Mouse (Mus musculus) right cerebral cortex, postnatal 10 days (tissue): ENCODE results near the gene Pqlc2.
A peak's percentile ranks its signal among the peaks of the same experiment; 100 is the strongest.

Experiments used
- DNase-seq, 2 experiments: peaks; one replicate each; pipeline ENCODE4 v3.0.0; 2021; ENCODE audit warnings: low spot score in 2 of 2

Pqlc2 gene

GRCm38 (mm10) chr4:139265783-139266499, 44.6 kb downstream of the Pqlc2 start:
- DNase-seq, result no peak

GRCm38 (mm10) chr4:139262981-139263380, 47.5 kb downstream of the Pqlc2 start:
- no peak for DNase-seq

- no peak for DNase-seq
These were observed 51.1 kb downstream of the Pqlc2 start for GRCm38 (mm10) chr4:139259302-139259871.

- DNase-seq, result no peak
These were observed 51.7 kb downstream of the Pqlc2 start for GRCm38 (mm10) chr4:139258621-139259301.

GRCm38 (mm10) chr4:139256708-139257107, 53.8 kb downstream of the Pqlc2 start:
- DNase-seq, result no peak

- DNase-seq, result no peak
These were observed 54.4 kb downstream of the Pqlc2 start for GRCm38 (mm10) chr4:139256146-139256545.

GRCm38 (mm10) chr4:139253206-139253605, 57.3 kb downstream of the Pqlc2 start:
- DNase-seq, result no peak

GRCm38 (mm10) chr4:139252051-139252760, 58.3 kb downstream of the Pqlc2 start:
- peak; percentile 59 to 80 for DNase-seq

- no peak for DNase-seq
These were observed 59.6 kb downstream of the Pqlc2 start for GRCm38 (mm10) chr4:139250886-139251285.

GRCm38 (mm10) chr4:139250043-139250442, 60.5 kb downstream of the Pqlc2 start:
- no peak for DNase-seq

GRCm38 (mm10) chr4:139248736-139249135, 61.8 kb downstream of the Pqlc2 start:
- no peak for DNase-seq

- DNase-seq, result no peak
These were observed 62.5 kb downstream of the Pqlc2 start for GRCm38 (mm10) chr4:139247966-139248365.

- DNase-seq, result no peak
These were observed 64.2 kb downstream of the Pqlc2 start for GRCm38 (mm10) chr4:139246130-139246877.

- DNase-seq, result no peak
These were observed 65.0 kb downstream of the Pqlc2 start for GRCm38 (mm10) chr4:139245534-139245933.

- DNase-seq, result no peak
These were observed 65.7 kb downstream of the Pqlc2 start for GRCm38 (mm10) chr4:139244766-139245165.

GRCm38 (mm10) chr4:139244176-139244575, 66.3 kb downstream of the Pqlc2 start:
- DNase-seq, result no peak
